8 mouse cellular contexts compared by ENCODE assay signal in genomic region chr1:63247831-63248359, GRCm38 (mm10). TPM values are rescaled to one million over a fixed set of nuclear protein-coding genes. Genes with fewer than 3 reads are reported as not detected.
DNase-seq lines count a peak whose midpoint lies in the region; ATAC-seq lines count a peak whose summit lies in the region.
"Had no signal": no experiment of that assay in that cellular context is flagged by ENCODE, and none has a peak within 500 bp of the region (broad histone marks: within the 10 kb centered on the region; RNA-seq: fewer than 3 reads in every experiment).

No protein-coding gene starts in this region.

- no peaks in the 10 kb centered on the region for H3K9me3 ChIP-seq in lung, embryonic 15.5 days
- no peaks in the 10 kb centered on the region for H3K9me3 ChIP-seq in forebrain, embryonic 11.5 days (ENCODE audit: control insufficient read depth, low read length)
- H3K9me3 ChIP-seq in limb, embryonic 11.5 days (ENCODE audit: control insufficient read depth, low read length), result no peaks in the 10 kb centered on the region
- no peaks in the 10 kb centered on the region for H3K9me3 ChIP-seq in stomach, embryonic 15.5 days

- WGBS in lung, embryonic 15.5 days, result 3% methylated on average over 18 of the region's 18 CpGs
- WGBS in forebrain, embryonic 11.5 days, result under 1% methylated on average over 18 of the region's 18 CpGs
- WGBS in limb, embryonic 11.5 days, result 0% methylated on average over 18 of the region's 18 CpGs
- WGBS in stomach, embryonic 15.5 days, result 2% methylated on average over 18 of the region's 18 CpGs

- H3K9ac ChIP-seq in lung, embryonic 15.5 days, result no peak overlapping the region
- peak overlapping the region; percentile 63 for H3K9ac ChIP-seq in forebrain, embryonic 11.5 days (ENCODE audit: low read length)
- H3K9ac ChIP-seq in limb, embryonic 11.5 days (ENCODE audit: low read length), result peak overlapping the region; percentile 40; the same call in 1 of the 2 replicates
- H3K9ac ChIP-seq in stomach, embryonic 15.5 days, result no peak overlapping the region

- no peak for DNase-seq in lung, adult 18-20 months
- peak; percentile 67 for DNase-seq in forebrain, embryonic 11.5 days (ENCODE audit: low spot score)
- DNase-seq in limb, embryonic 11.5 days (ENCODE audit: low spot score), result no peak
- no peak for DNase-seq in gastrocnemius, postnatal 4 days (ENCODE audit: low spot score in 2 of 2)
- no peak for DNase-seq in T-cell, adult 2 months (ENCODE audit: low spot score)

- peaks cover 97% of the 10 kb centered on the region for H3K27me3 ChIP-seq in lung, embryonic 15.5 days
- peaks cover 16% of the 10 kb centered on the region for H3K27me3 ChIP-seq in forebrain, embryonic 11.5 days (ENCODE audit: control insufficient read depth, insufficient read depth, low read length)
- peaks cover 44% of the 10 kb centered on the region for H3K27me3 ChIP-seq in limb, embryonic 11.5 days (ENCODE audit: control insufficient read depth, insufficient read depth, low read length)
- H3K27me3 ChIP-seq in stomach, embryonic 15.5 days (replicated peaks), result peaks cover 66% of the 10 kb centered on the region

- no peak for ATAC-seq in lung, embryonic 15.5 days (ENCODE audit: borderline replicate concordance, extremely low read depth, low FRiP score, low TSS enrichment)
- ATAC-seq in forebrain, embryonic 11.5 days (replicated peaks; ENCODE audit: low FRiP score), result peak; percentile 57; the same call in 1 of the 2 replicates
- no peak for ATAC-seq in limb, embryonic 11.5 days (ENCODE audit: insufficient number of reproducible peaks, low FRiP score, low TSS enrichment, low read depth)
- no peak for ATAC-seq in stomach, embryonic 15.5 days (ENCODE audit: insufficient read depth, low FRiP score, low read depth)

- H3K36me3 ChIP-seq in lung, embryonic 15.5 days, result no peaks in the 10 kb centered on the region
- H3K36me3 ChIP-seq in forebrain, embryonic 11.5 days (ENCODE audit: control insufficient read depth, insufficient read depth, low read length), result no peaks in the 10 kb centered on the region
- no peaks in the 10 kb centered on the region for H3K36me3 ChIP-seq in limb, embryonic 11.5 days (ENCODE audit: control insufficient read depth, insufficient read depth, low read length)
- H3K36me3 ChIP-seq in stomach, embryonic 15.5 days, result no peaks in the 10 kb centered on the region

- H3K4me1 ChIP-seq in lung, embryonic 15.5 days, result peaks cover 6% of the 10 kb centered on the region; the same call in 1 of the 2 replicates
- H3K4me1 ChIP-seq in forebrain, embryonic 11.5 days (replicated peaks; ENCODE audit: control insufficient read depth, insufficient read depth, low read length), result peaks cover 8% of the 10 kb centered on the region
- no peaks in the 10 kb centered on the region for H3K4me1 ChIP-seq in limb, embryonic 11.5 days (ENCODE audit: control insufficient read depth, insufficient read depth, low read length)
- 0 out of 2 replicates have a peak, but pooled peaks cover 3% of the 10 kb centered on the region for H3K4me1 ChIP-seq in stomach, embryonic 15.5 days

- H3K4me3 ChIP-seq in lung, embryonic 15.5 days, result peak overlapping the region; percentile 29
- H3K4me3 ChIP-seq in forebrain, embryonic 11.5 days (ENCODE audit: low read depth, low read length), result peak overlapping the region; percentile 28
- H3K4me3 ChIP-seq in limb, embryonic 11.5 days (ENCODE audit: low read depth, low read length), result peak overlapping the region; percentile 26
- peak overlapping the region; percentile 25 for H3K4me3 ChIP-seq in stomach, embryonic 15.5 days (replicated peaks)

- no peak overlapping the region for H3K27ac ChIP-seq in lung, embryonic 15.5 days
- H3K27ac ChIP-seq in forebrain, embryonic 11.5 days (ENCODE audit: low read depth, low read length), result peak overlapping the region; percentile 85
- no peak overlapping the region for H3K27ac ChIP-seq in limb, embryonic 11.5 days (replicated peaks; ENCODE audit: low read depth, low read length)
- no peak overlapping the region for H3K27ac ChIP-seq in stomach, embryonic 15.5 days

- peak overlapping the region; percentile 52 for H3K4me2 ChIP-seq in lung, embryonic 15.5 days
- H3K4me2 ChIP-seq in forebrain, embryonic 11.5 days (ENCODE audit: low read depth, low read length, severe bottlenecking), result peak overlapping the region; percentile 53
- peak overlapping the region; percentile 56 for H3K4me2 ChIP-seq in limb, embryonic 11.5 days (ENCODE audit: low read depth, severe bottlenecking)
- H3K4me2 ChIP-seq in stomach, embryonic 15.5 days, result peak overlapping the region; percentile 56

RNA-seq across cellular contexts. Expression of gene Zdbf2, which starts 25.2 kb away (rescaled TPM):
- 5.0 and 7.9 TPM in 2 replicates for polyA plus RNA-seq in lung, embryonic 15.5 days (2015; fragmentation: Nextera tagmentation; extraction: Ambion mirVana)
- 25.8 and 26.7 TPM in 2 replicates for polyA plus RNA-seq in forebrain, embryonic 11.5 days (2014; fragmentation: Nextera tagmentation; extraction: Ambion mirVana)
- 11.3 and 11.4 TPM in 2 replicates for polyA plus RNA-seq in limb, embryonic 11.5 days (2014; fragmentation: Nextera tagmentation; extraction: Ambion mirVana)
- 7.2 and 8.4 TPM in 2 replicates for polyA plus RNA-seq in stomach, embryonic 15.5 days (2015; fragmentation: Nextera tagmentation; extraction: Ambion mirVana)
- 100 to 1,000 TPM; 104 to 134 TPM for total RNA-seq in gastrocnemius, postnatal 4 days (2021)
- total RNA-seq: granulocyte monocyte progenitor cell, adult 5-6 weeks had no signal

RNA-seq across cellular contexts. Expression of gene Gpr1, which starts 33.6 kb away (rescaled TPM):
- polyA plus RNA-seq in lung, embryonic 15.5 days (2015; fragmentation: Nextera tagmentation; extraction: Ambion mirVana), result not detected in 2 replicates
- 0.35 TPM in 1 of 2 replicates, not detected in the other for polyA plus RNA-seq in forebrain, embryonic 11.5 days (2014; fragmentation: Nextera tagmentation; extraction: Ambion mirVana)
- polyA plus RNA-seq in limb, embryonic 11.5 days (2014; fragmentation: Nextera tagmentation; extraction: Ambion mirVana), result 0.09 TPM in 1 of 2 replicates, not detected in the other
- 0.10 and 0.15 TPM in 2 replicates for polyA plus RNA-seq in stomach, embryonic 15.5 days (2015; fragmentation: Nextera tagmentation; extraction: Ambion mirVana)
- total RNA-seq in gastrocnemius, postnatal 4 days (2021), result under 1 TPM; 0.57 to 0.59 TPM
- total RNA-seq: granulocyte monocyte progenitor cell, adult 5-6 weeks had no signal

Comparison
In these comparisons a context has a peak if more than half of its experiments do, and no peak if none do; other contexts are left out.
1. H3K9ac ChIP-seq: peak in forebrain, embryonic 11.5 days (single experiment) and limb, embryonic 11.5 days (single experiment); none in lung, embryonic 15.5 days (single experiment) and stomach, embryonic 15.5 days (single experiment).
2. Peak in every context shown above with its lines, with median percentiles within 50 percentile points of each other: H3K4me2 ChIP-seq and H3K4me3 ChIP-seq.